Mouse (Mus musculus) B cell, adult 62 days (primary cell): ENCODE measurements around the gene Ephb4. TPM values are rescaled to one million over a fixed set of nuclear protein-coding genes. Genes with fewer than 3 reads are reported as not detected.

Experiments
- total RNA-seq: library from RNA; stranded (reverse); gene quantifications from 4 replicates; pipeline ENCODE4 v1.2.4, GENCODE M21; 2023

Gene Ephb4
- not detected in 4 replicates for total RNA-seq

GRCm38 (mm10) chr5:137349384-137350204, at the start of gene Ephb4:
TSS of gene Ephb4 (plus strand) at chr5:137350109.

GRCm38 (mm10) chr5:137307071-137307912, 42.6 kb upstream of the Ephb4 start, which contains the start of gene Srrt:
TSS of gene Srrt (minus strand) at chr5:137307674.

GRCm38 (mm10) chr5:137314193-137315083, 35.5 kb upstream of the Ephb4 start, which contains the start of gene Trip6:
TSS of gene Trip6 (minus strand) at chr5:137314404.

GRCm38 (mm10) chr5:137333512-137334174, 16.3 kb upstream of the Ephb4 start, which contains the start of gene Slc12a9:
TSS of gene Slc12a9 (minus strand) at chr5:137333597.

Other genes starting within 250 kb of the Ephb4 start
- 63.7 to 73.2 TPM (median 68.4 TPM) in 4 replicates for gene Trim56, start 233.9 kb upstream of the Ephb4 start, total RNA-seq
- gene Muc3, start 200.8 kb upstream of the Ephb4 start, total RNA-seq: not detected in 4 replicates
- gene Muc3a, start 137.7 kb upstream of the Ephb4 start, total RNA-seq: 10.4 to 17.8 TPM (median 14.5 TPM) in 4 replicates
- 0.43 to 0.98 TPM (median 0.74 TPM) in 4 replicates for gene Ache, start 62.6 kb upstream of the Ephb4 start, total RNA-seq
- gene Ufsp1, start 55.5 kb upstream of the Ephb4 start, total RNA-seq: 0.58 to 2.3 TPM (median 1.7 TPM) in 4 replicates
- 398 to 449 TPM (median 433 TPM) in 4 replicates for gene Srrt, start 42.4 kb upstream of the Ephb4 start, total RNA-seq
- 5.1 to 7.4 TPM (median 6.9 TPM) in 4 replicates for gene Trip6, start 35.7 kb upstream of the Ephb4 start, total RNA-seq
- 19.9 to 27.0 TPM (median 21.0 TPM) in 4 replicates for gene Slc12a9, start 16.5 kb upstream of the Ephb4 start, total RNA-seq
- gene Zan, start 127.0 kb downstream of the Ephb4 start, total RNA-seq: not detected in 4 replicates
- gene Pop7, start 152.4 kb downstream of the Ephb4 start, total RNA-seq: 31.5 to 37.5 TPM (median 32.2 TPM) in 4 replicates
- gene Gigyf1, start 168.4 kb downstream of the Ephb4 start, total RNA-seq: 102 to 122 TPM (median 107 TPM) in 4 replicates
- not detected in 4 replicates for gene Epo, start 183.1 kb downstream of the Ephb4 start, total RNA-seq
- gene Gnb2, start 183.4 kb downstream of the Ephb4 start, total RNA-seq: 376 to 402 TPM (median 387 TPM) in 4 replicates
- gene Actl6b, start 203.4 kb downstream of the Ephb4 start, total RNA-seq: not detected in 4 replicates
- 0.44 to 1.0 TPM (median 0.49 TPM) in 3 of 4 replicates, not detected in the other for gene Tfr2, start 219.7 kb downstream of the Ephb4 start, total RNA-seq